Mouse (Mus musculus): Measurements from ENCODE around the gene Ift81.

Gene Ift81

GRCm38 (mm10) chr5:122518247-122518646, 96.1 kb downstream of the Ift81 start:
- DNase-seq (ENCODE audit: extremely low read depth, low read depth, low spot score), result no peak

DNA sequence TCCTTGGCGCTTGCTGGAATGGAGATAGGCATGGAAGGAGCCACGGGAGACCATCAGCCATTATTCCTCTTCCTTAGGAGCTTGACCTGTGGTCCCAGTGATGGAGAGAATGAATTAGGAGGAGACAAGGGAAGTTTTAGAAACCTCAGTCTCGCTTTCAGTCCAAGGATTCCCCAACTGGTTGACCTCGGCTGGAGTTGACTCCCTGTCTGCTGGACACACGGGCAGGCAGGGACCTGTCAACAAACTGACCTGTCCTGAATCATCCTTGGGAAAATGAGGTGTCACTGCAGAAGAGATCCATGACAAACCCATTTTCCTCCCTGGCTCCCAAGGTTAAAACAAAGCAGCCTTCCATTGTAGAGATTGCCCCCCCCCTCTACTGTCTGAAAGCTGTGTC, 97.4 kb downstream of the Ift81 start:
- no peak for DNase-seq (ENCODE audit: extremely low read depth, low read depth, low spot score)

DNA sequence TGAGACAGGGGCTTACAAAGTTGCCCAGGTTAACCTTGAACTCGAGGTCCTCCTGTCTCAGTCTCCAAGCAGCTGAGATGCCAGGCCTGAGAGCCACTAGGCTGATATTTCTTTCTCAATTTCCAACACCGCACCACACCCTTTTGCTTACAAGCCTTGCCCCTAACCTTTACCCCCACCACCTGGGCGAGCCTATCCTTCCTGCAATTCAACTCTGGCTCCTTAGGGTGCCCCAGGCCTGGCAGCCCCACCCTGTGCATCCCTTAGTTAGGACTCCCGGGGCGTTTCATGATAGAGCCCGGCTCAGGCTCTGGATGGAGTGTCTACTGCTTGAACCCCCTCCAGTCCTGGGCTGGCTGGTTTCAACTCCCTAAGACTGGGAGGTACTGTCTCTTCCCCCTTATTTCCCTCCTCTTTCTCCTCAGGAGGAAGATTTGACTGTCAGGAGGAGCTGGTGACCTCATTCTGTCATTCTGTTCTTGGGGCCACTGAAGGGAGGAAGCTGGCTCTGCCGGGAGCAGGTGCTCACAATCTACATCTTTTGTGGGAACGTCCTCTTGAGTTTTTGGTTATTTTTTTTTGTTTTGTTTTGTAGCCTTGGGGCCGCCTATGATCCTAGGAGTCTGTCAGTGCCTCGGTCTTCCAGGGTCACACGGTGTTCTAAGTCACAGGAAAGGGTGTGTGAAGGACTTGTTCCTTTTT, 98.1 kb downstream of the Ift81 start:
- DNase-seq (ENCODE audit: extremely low read depth, low read depth, low spot score), result no peak

- DNase-seq (ENCODE audit: extremely low read depth, low read depth, low spot score), result no peak
These were observed 100.2 kb downstream of the Ift81 start for GRCm38 (mm10) chr5:122514127-122514521.

GRCm38 (mm10) chr5:122513421-122514126, 100.7 kb downstream of the Ift81 start:
- DNase-seq (ENCODE audit: extremely low read depth, low read depth, low spot score), result no peak

- DNase-seq (ENCODE audit: extremely low read depth, low read depth, low spot score), result no peak
These were observed 102.3 kb downstream of the Ift81 start for GRCm38 (mm10) chr5:122512011-122512410.

DNA sequence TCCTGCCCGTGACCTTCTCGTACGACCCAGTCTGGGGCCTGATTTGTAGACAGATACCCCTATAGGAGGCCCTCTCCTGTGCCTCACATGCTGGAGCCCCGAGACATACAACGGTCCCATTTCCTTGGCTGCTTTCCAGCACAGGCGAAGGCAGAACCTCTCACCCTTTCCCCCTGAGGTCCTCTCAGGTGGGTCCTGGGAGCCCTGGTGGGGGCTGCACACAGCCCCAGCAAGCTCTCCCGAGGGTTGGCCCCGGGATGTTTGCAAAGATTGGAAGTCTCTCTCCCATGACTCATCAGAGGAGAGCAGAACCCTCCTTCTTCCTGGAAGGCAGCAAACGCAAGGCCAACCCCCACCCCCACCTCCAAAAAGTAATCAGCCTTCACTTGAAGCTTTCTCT, 102.9 kb downstream of the Ift81 start:
- no peak for DNase-seq (ENCODE audit: extremely low read depth, low read depth, low spot score)

- DNase-seq (ENCODE audit: extremely low read depth, low read depth, low spot score), result no peak
These were observed 103.6 kb downstream of the Ift81 start for GRCm38 (mm10) chr5:122510651-122511157.

DNA sequence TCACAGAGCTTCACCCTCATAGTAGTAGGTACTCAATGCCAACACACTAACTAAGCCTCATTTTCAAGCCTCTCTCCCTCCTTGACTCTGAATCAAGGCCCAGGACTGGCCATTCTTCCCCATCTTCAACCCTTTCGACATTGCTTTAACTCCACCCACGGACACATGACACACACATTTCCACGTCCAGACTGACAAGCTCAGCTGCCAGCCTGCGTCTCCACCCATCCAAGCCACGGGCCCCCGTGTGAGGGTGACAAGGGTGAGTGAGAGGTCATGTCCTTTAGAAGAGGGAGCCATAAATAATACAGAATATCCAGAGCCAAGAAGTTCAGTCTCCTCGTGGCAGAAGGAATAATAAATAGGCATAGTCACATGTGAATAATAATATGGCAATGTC, 104.7 kb downstream of the Ift81 start:
- no peak for DNase-seq (ENCODE audit: extremely low read depth, low read depth, low spot score)

DNA sequence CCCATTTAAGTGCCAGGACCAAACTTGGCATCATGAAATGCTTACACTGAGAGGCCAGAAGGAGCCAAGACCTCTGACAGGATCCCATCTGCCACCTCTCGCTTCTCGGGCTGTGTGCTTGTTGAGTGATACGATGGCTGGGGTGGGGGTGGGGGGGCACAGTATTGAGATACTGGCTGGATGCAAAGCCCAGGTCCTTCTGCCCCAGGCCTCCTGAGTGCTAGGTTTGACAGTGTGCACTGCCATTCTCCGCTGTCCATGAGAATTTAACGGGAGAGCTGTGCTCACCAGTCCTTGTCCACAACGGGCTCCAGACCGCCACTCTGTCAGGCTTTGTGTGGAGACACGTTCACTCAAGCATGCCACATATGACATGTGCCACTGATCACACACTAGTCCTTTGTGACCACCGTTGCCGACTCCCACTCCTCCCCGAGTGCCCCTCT, 105.4 kb downstream of the Ift81 start:
- no peak for DNase-seq (ENCODE audit: extremely low read depth, low read depth, low spot score)

DNA sequence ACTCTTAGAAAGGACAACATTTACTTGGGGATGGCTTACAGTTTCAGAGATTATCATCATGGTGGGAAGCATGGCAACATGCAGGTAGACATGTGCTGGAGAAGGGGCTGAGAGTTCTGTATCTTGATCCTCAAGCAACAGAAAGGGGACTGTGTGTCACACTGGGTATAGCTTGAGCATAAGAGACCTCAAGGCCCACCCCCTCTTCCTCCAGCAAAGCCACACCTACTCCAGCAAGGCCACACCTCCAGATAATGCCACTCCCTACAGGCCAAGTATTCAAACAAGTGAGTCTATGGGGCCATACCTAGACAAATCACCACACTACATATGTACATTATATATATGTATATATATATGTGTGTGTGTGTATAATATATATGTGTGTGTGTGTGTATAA, 106.9 kb downstream of the Ift81 start:
- no peak for DNase-seq (ENCODE audit: extremely low read depth, low read depth, low spot score)

- no peak for DNase-seq (ENCODE audit: extremely low read depth, low read depth, low spot score)
These were observed 107.9 kb downstream of the Ift81 start for GRCm38 (mm10) chr5:122506462-122506861.

DNA sequence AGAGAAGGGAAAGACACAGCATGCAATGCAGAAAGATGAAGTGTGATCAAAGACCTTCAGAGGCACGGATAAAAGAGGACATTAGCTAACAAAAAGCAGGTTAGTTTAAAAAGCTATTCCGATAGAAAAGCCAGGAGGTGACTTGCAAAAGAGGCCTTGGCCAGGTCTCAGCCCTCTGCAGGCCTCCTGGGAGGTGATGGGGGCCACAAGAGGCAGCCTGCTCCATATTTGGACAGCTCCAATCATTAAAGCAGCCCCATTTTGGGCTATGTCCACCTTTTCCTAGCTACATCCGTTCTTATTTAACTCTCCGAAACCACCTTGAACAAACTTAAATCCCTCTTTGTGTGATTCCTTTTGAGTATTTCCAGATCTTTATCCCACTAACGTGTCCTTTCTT, 108.8 kb downstream of the Ift81 start:
- DNase-seq (ENCODE audit: extremely low read depth, low read depth, low spot score), result no peak

GRCm38 (mm10) chr5:122503760-122504119, 110.6 kb downstream of the Ift81 start:
- DNase-seq (ENCODE audit: extremely low read depth, low read depth, low spot score), result no peak

GRCm38 (mm10) chr5:122503015-122503759, 111.1 kb downstream of the Ift81 start:
- no peak for DNase-seq (ENCODE audit: extremely low read depth, low read depth, low spot score)

- no peak for DNase-seq (ENCODE audit: extremely low read depth, low read depth, low spot score)
These were observed 112.0 kb downstream of the Ift81 start, which contains the start of gene Atp2a2 for GRCm38 (mm10) chr5:122502077-122502941. Gene Atp2a2 (minus strand): TSS chr5:122502225.

DNA sequence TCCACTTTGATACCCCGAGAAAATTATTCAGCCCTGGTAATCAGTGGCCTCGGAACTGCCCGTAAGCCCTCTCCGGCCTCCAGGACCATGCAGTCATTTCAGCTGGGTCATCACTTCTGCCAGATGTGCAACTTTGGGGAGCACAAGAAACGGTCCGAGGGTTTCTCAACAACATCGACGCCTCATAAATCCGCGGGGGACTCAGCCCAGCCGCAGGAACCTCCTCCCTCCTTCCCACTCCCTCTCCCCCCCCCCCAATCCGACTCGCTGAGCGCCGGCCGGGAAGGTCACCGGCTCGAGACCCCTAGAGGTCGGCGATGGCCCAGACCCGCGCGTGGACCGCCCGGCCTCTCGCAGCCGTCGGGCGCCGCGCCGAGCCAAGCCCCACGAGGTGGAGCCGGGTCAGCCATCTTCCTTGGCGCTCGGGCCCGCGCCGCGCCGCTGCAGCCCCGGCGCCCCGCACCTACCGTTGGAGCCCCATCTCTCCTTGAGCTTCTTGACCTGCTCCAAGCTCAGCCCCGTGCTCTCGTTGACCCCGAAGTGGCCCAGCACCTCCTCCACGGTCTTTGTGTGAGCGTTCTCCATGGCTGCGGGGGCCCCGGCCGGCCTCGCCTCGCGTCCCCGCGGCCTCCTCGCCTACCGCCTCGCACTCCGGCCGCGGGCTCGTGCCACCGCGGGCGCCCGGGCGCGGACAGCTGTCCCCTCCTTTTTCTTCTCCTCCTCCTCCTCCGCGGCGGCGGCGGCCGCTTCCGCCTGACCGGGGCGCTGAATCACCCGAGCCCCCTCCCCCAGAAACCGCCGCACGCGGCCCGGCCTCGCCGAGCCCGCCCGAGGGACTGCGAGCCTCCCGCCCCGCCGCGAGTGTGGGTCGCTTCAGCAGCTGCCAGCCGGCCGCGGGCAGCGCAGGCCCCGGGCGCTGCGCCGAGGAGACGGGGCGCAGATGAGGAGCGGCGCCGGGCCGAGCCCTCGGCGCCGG, 112.9 kb downstream of the Ift81 start:
- DNase-seq (ENCODE audit: extremely low read depth, low read depth, low spot score), result no peak

DNA sequence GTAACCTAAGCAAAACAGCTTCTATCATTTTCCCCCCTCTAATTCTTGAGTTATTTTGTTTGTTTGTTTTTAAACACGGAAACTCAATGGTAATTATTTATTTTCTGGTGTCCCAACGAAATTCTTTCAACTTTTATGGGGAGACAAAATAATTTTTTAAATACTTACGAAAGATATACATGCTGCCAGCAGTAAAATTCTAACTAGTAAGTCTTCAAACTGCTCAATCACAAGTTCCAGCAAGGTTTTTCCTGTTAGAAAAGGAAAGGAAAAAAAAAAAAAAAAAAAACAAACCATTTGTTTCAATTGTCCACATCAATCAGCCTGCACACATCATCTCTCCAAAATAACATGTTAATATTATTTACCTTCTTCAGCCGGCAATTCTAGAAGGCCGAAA, 113.8 kb downstream of the Ift81 start:
- no peak for DNase-seq (ENCODE audit: extremely low read depth, low read depth, low spot score)

Measured in fat pad, adult 2 months (tissue).